Mouse (Mus musculus): ENCODE measurements around the gene Tmem138.

DNA sequence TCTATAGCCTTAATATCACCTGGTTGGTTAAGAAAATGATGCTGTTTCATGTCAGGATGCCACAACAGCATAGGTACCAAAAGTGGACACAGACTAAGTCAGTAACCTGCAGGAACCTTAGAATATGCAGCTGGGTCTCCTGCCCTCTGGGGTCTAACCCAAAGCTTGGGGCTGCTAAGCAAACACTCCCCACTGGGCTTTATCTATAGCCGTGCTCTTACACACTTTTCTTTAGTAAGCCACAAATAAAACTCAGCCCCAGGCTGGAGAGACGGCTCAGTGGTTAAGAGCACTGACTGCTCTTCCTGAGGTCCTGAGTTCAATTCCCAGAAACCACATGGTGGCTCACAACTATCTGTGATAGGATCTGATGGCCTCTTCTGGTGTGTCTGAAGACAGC, 20.2 kb downstream of the Tmem138 start:
- TF ChIP-seq CTCF (conservative IDR thresholded peaks at IDR 0.05; ENCODE audit: insufficient read depth, insufficient read length, low read depth, low read length) = no peak
- TF ChIP-seq POLR2A (IDR thresholded peaks at IDR 0.05; ENCODE audit: low read depth, low read length) = no peak

All from kidney, adult 2 months (tissue).